Mouse (Mus musculus): ENCODE results near the gene Myo3b.

DNA sequence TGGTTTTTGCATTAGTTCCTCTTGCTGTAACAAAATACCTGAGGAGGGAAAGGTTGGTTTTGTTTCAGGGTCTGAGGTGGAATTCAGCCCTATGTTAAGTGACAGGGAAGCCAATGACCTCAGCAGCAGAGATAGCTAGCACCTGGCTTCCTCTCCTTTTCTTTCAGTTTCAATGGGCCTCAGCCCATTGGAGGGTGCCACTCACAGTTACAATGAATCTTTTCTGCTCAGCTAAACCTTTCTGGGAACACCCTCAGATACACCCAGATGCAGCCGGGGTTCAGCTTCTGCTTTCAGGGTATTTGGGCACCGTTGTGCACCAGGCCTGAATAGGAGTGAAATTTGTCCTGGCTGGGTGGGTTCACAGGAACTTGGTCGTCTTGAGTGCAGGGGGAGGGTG lies 53.7 kb downstream of the Myo3b start:
- TF ChIP-seq GATA1 (IDR thresholded peaks at IDR 0.05; ENCODE audit: borderline replicate concordance, low read length) (no peak), FLI1 (IDR thresholded peaks at IDR 0.05; ENCODE audit: low read length) (no peak)

Data from megakaryocyte, embryonic 14.5 days (primary cell).